Mouse (Mus musculus) ovary, postnatal 10 days (tissue): ENCODE results near the gene 4930522L14Rik.
"Not testable (repeated sequence)": the region's sequence is repeated elsewhere in the genome, so short reads cannot be mapped to it uniquely, and the experiment has no call there.

ENCODE experiments used
- DNase-seq: peaks from one replicate; pipeline ENCODE4 v3.0.0; 2022; ENCODE audit warnings: low spot score

Gene 4930522L14Rik

DNA sequence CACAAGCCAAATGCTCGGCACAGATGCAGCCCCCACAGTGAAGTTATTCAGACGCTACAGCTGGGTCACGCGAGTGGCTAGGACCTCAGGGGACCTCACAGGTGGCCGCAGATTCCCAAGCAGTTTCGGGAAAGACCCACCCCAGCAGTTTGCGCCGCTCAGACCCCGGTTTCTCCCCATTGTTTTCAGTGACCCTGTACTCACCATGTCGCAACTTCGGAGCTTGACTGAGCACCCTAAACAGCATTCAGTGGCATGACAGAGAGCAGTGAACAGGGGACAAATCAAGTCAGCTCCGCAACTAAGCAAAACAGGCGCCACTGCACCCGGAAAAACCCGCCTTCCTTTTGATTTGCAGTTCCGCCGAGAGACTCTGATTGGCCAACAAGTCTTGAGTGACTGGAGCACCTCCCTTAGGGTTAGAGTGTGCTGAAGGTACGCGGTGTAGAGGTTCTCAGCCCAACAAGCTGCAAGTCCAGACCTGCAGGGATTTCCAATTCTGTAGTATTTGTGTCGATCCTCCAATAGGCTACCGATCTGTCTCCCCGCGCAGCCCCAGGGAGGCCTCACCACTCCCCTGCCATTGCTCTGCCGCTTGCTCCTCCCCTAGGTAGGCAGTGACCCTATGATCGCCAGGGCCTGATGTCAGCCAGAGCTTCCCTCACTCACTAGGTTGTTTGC, at the start of gene 4930522L14Rik:
TSS of gene 4930522L14Rik (minus strand) at position 496 of the 681 bp plus-strand sequence.
- peak; percentile 43 for DNase-seq

DNA sequence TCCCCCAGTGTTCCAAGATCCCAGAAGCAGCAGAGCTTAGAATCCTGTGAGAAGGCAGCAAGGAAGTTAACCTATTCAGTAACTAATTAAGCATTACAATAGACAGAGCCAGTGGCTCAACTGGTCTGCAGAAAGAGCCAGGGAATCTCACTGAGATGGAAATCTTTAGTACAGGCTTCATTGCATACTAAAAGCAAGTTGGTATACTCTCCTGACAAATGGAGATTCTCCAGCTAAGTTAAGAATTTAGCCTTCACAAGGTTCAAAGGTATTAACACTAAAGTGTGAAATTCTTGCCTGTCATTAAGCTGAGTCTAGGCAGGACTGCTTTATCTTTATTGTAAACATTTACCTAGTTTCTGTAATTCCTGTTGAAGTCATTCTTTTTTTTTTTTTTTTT, 49.8 kb upstream of the 4930522L14Rik start:
- DNase-seq, result not testable (repeated sequence)

DNA sequence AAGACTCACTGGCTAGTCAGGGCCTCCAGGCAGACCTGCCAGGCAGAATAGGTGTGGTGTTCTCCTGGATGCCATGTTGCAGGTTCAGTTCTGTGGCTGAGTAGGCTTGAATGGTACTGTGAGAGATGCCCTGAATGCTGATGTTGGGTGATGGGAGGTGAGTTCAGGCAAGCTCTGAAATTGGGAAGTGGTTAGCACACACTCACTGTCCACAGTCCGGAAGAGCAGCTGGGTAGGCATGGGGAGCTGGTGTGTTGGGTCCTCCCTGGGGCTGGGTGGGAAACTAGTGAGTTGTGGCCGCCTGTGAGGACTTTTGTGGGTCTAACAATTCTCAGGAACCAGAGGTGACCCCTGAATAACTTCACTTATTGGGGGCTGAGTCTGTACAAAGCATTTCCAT, 48.3 kb upstream of the 4930522L14Rik start:
- DNase-seq, result not testable (repeated sequence)

DNA sequence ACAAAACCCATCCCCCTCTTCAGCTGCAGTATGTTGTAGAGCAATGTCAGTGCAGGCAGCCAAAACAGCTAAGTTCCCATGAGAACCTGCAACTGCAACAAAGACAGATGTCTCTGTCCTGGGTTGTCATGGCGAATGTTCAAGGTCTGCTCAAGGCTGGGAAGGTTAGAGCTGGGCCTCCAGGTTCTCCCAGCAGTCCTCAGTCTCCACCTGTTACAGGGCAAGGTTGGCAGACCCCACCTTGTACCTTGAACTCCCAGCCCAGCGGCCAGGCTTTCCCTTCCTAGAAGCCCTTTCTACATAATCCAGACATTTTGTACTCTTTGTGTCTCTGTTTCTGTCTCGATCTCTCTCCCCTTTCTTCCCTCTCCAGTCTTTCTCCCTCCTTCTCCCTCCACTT, 45.3 kb upstream of the 4930522L14Rik start:
- DNase-seq, result not testable (repeated sequence)

DNA sequence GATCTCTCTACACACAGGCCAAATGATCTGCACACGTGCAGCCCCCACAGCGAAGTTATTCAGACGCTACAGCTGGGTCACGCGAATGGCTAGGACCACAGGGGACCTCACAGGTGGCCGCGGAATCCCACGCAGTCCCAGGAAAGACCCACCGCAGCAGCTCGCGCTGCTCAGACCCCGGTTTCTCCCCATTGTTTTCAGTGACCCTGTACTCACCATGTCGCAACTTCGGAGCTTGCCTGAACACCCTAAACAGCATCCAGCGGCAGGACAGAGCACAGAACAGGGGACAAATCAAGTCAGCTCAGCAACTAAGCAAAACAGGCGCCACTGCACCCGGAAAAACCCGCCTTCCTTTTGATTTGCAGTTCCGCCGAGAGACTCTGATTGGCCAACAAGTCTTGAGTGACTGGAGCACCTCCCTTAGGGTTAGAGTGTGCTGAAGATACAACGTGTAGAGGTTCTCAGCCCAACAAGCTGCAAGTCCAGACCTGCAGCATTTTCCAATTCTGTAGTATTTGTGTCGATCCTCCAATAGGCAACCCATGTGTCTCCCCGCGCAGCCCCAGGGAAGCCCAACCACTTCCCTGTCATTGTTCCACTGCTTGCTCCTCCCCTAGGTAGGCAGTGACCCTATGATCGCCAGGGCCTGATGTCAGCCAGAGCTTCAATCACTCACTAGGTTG, 44.4 kb upstream of the 4930522L14Rik start:
- peak; percentile 30 for DNase-seq

DNA sequence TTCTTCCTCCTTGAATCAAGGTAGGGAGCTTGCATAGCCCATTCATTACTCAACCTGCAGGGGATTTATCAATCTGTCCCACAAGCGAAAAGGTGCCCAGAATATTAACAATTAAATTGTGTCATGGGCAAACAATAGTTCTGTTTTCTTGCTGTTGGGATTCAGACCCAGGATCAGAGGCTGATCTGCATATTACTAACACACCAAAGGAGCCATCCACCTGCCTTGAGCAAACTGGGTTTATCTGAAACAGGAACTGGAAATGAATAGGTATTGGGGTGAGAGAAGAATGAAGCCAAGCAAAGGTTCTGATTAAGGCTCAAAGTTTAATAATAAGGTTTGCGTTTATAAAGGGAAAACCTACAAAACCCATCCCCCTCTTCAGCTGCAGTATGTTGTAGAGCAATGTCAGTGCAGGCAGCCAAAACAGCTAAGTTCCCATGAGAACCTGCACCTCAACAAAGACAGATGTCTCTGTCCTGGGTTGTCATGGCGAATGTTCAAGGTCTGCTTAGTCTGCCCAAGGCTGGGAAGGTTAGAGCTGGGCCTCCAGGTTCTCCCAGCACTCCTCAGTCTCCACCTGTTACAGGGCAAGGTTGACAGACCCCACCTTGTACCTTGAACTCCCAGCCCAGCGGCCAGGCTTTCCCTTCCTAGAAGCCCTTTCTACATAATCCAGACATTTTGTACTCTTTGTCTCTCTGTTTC, 541 bp upstream of the 4930522L14Rik start:
- not testable (repeated sequence) for DNase-seq

DNA sequence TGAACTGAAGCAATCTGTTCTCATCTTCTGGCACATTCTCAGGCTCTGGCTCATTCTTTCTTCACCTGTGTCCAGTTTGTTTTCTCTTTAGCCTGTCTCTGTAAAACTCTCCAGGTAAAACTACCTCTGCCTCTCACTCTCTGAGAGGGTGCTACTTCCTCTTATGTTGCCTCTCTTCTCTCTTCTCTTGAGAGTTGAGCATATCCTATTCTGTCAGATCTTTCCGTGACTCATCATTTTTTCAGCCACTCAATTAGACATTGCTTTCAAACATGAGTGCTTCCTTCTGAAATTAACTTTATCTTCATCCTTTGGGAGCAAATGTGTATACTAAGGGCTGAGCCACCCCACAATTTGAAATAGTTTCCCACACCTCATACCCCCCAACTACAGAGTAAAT, 6.6 kb downstream of the 4930522L14Rik start:
- DNase-seq, result not testable (repeated sequence)

DNA sequence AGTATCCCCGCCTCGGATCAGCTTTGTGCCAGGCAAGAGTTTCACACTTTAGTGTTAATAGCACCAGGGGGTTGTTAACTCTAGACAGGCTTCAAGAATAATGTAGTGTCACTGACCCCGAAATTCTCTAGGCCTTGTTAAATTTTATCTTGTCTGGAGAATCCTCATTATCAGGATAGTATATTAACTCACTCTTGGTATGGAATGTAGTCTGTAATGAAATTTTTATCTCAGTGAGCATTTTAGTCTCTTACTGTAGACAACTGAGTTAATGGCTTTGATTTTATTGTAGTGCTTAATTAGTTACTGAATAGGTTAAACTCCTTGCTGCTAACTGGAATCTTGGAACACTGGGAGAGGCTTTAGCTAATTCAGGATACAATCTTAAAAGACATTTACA, 34.3 kb downstream of the 4930522L14Rik start:
- DNase-seq, result not testable (repeated sequence)

DNA sequence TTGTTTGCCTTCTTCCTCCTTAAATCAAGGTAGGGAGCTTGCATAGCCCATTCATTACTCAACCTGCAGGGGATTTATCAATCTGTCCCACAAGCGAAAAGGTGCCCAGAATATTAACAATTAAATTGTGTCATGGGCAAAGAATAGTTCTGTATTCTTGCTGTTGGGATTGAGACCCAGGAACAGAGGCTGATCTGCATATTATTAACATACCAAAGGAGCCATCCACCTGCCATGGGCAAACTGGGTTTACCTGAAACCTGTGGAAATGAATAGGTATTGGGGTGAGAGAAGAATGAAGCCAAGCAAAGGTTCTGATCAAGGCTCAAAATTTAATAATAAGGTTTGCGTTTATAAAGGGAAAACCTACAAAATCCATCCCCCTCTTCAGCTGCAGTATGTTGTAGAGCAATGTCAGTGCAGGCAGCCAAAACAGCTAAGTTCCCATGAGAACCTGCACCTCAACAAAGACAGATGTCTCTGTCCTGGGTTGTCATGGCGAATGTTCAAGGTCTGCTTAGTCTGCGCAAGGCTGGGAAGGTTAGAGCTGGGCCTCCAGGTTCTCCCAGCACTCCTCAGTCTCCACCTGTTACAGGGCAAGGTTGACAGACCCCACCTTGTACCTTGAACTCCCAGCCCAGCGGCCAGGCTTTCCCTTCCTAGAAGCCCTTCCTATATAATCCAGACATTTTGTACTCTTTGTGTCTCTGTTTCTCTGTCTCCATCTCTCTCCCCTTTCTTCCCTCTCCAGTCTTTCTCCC, 60.3 kb downstream of the 4930522L14Rik start:
- DNase-seq, result not testable (repeated sequence)

DNA sequence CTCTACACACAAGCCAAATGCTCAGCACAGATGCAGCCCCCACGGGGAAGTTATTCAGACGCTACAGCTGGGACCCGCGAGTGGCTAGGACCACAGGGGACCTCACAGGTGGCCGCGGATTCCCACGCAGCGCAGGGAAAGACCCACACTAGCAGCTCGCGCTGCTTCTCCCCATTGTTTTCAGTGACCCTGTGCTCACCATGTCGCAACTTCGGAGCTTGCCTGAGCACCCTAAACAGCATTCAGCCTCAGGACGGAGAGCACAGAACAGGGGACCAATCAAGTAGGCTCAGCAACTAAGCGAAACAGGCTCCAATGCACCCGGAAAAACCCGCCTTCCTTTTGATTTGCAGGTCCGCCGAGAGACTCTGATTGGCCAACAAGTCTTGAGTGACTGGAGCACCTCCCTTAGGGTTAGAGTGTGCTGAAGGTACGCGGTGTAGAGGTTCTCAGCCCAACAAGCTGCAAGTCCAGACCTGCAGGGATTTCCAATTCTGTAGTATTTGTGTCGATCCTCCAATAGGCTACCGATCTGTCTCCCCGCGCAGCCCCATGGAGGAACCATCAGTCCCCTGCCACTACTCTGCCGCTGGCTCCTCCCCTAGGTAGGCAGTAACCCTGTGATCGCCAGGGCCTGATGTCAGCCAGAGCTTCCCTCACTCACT, 61.0 kb downstream of the 4930522L14Rik start, which contains the start of gene 5430403G16Rik:
TSS of gene 5430403G16Rik (minus strand) at position 505 of the 665 bp plus-strand sequence.
- peak; percentile 27 for DNase-seq
